Mouse (Mus musculus): Measurements from ENCODE around the gene Grin3a. TPM values are rescaled to one million over a fixed set of nuclear protein-coding genes. Genes with fewer than 3 reads are reported as not detected.
A peak's percentile ranks its signal among the peaks of the same experiment; 100 is the strongest.
"Not testable (repeated sequence)": the region's sequence is repeated elsewhere in the genome, so short reads cannot be mapped to it uniquely, and the experiment has no call there.

Gene Grin3a
- total RNA-seq, 2 experiments from 2014 or later = 0.62 to 0.64 TPM

DNA sequence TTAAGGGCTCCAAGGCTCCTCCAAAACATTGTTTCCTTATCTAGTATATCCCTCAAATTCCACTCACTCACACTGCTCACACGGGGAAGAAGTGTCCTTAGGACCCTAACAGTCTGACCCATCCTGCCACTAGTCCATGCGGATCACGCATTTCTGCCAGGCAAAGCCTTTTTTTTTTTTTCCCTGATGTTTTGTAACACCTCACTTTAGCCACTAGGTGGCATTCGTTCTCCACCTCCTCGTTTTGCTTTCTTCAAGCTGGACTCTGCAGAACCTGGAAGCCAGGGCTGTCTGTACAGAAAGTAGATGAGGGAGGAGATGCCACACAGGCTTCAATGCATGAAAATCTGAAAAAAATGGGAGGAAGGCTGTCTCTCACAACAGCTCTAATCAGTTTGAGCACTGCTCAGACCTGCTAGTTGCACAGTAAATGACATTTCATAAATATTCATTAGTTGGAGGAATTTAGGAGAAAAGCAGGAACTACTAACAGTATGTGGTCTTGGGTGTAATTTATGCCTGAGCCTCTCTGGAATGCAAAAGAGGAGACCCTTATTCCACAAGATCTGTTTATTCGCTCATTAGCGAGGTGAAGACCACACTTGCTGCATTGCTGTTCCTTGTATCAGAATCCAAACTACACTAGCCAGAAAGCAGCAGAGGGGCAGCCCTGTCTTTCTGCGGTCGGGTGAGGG lies 156.8 kb downstream of the Grin3a start:
- intact Hi-C loops (cut with DNase I; ENCODE audit: low total_unique reads) = no loop called here
- peak; percentile 12 for DNase-seq

DNA sequence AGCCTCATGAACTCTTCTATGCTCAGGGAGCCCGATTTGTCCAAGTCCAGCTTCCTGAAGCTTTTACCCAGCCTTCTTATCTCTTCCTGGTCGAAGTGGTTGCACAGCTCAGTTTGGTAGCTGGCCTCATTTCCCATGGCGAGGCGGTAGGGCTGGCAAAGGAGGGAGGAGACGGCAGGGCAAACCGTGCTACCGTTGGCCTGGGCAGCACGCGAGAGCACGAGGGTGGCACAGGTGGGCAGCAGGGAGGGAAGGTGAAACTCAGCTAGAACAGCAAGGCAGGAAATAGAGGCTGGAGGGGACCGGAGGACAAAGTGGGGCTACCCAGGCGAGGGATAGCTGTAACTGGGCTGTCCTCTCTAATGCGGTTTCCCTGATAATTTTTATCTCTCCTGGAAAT lies 163.7 kb downstream of the Grin3a start, which contains the start of gene Ppp3r2:
Gene Ppp3r2, minus strand, starts transcription at position 213 of the 400 bp plus-strand sequence.
- no peak for DNase-seq
- intact Hi-C loops (cut with DNase I; ENCODE audit: low total_unique reads) = no loop called here

DNA sequence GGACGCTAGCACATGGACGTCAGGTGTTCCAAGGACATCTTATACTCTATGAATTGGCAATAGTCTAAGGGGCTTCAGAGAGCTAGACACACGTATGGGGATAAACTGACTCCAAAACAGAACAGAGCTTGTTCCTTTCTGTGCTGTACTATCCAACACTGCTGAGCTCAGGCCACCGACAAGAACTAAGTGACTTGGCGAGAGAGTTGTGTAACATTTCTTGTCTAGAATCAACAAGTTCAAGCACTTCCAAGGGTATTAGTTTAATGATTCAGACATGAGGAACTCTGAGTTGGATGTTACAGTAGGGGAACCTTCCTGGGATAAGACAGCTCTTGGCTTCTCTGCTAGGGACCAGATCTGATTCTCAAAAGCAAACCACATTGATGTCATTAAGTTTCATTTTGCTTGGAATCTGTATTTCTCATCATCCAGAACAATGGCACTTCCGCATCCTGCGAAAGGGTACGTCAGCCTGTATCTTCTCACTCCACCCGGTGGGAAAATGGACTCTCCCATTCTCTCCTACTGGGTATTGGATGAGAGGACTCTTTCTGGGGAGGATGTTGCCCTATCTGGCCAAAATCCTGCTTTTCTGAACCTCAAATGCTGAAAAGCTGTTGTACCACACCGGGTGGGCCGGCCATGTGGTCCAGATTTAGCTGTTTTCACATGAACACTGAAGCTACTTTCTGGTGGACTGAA lies 165.2 kb downstream of the Grin3a start:
- no peak for DNase-seq
- intact Hi-C loops (cut with DNase I; ENCODE audit: low total_unique reads) = no loop called here

DNA sequence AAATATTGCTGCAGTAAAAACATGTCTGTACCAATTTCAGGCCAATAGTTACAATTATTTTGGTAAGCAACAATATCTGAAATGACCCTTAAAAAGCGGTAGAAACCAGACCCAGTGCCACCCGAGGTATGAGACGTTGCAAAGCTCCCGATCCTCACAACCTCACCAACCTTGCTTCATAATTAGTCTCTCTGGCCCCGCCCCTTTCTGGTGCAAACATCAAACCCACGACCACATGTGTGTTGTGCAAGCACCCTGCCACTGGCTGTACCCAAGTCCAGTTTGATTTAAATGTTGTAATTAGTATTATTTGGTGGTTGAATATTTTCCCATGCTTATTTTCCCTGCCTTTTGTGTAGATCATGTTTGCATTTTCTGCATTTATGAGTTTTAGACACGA lies 168.8 kb downstream of the Grin3a start:
- DNase-seq = no peak

GRCm38 (mm10) chr4:49676071-49676470 lies 169.5 kb downstream of the Grin3a start:
- intact Hi-C loops (cut with DNase I; ENCODE audit: low total_unique reads) = no loop called here
- no peak for DNase-seq

More for the DNA sequence above, 168.8 kb downstream of the Grin3a start:
- intact Hi-C loops (cut with DNase I; ENCODE audit: low total_unique reads) = no loop called here

GRCm38 (mm10) chr4:49664850-49665249 lies 180.7 kb downstream of the Grin3a start:
- DNase-seq = no peak
- intact Hi-C loops (cut with DNase I; ENCODE audit: low total_unique reads) = no loop called here

DNA sequence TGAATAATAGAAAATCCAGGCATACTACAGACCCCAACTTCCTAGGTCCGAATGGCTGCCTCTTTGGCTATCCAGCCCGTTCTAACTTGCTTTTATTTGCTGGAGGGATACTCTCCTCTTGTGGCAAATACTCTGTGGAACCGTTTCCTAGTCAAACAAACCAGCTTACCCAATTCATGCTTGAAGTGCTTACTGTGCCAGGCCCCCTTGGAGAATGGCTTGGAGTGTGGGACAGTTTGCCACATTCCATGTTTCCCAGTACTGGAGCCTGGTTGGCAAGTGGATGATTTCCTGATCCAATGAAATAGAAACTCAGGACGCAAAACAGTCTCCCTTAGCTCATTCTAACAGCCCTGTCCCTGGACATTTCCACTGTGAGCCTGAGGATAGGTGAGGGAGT lies 183.3 kb downstream of the Grin3a start:
- DNase-seq = no peak
- intact Hi-C loops (cut with DNase I; ENCODE audit: low total_unique reads) = no loop called here

- intact Hi-C loops (cut with DNase I; ENCODE audit: low total_unique reads) = no loop called here
- no peak for DNase-seq
Observed at GRCm38 (mm10) chr4:49661664-49662063, 183.9 kb downstream of the Grin3a start.

DNA sequence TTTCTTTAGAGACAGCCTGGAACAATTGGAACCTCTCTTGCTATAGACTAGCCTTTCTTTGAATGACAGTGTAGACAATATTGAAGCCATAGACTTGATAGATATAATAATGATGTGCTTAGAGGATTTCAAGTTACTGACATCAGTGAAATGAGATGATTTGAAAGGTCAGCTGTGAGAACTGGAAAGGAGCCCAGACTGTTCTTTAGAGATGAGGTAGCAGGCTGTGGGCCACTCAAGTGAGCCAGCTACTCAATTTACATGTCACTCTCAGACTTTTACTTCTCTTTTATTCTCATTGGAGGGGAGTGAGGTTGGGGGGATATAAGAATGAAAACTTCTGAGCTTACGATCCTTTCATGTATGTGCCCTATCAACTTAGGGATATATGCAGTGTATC lies 186.1 kb downstream of the Grin3a start:
- no peak for DNase-seq
- intact Hi-C loops (cut with DNase I; ENCODE audit: low total_unique reads) = no loop called here

DNA sequence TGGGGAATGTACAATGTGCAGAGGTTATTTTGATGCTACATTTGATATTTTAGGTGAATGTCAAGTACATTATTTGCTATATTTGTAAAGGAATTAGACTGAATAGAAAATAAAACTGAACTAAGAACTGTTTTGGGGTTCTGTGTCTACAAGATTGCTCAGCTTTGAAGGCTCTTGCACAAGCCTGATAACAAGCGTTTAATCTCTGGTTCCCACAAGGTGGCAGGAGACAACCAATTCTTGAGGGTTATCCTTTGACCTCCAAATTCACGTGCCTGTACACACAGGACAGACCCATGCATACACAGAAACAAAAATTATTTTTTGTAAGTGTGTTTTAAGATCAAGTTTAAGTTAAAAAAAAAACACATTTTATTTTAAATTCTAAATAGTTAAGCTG lies 205.6 kb downstream of the Grin3a start:
- DNase-seq = no peak
- intact Hi-C loops (cut with DNase I; ENCODE audit: low total_unique reads) = no loop called here

GRCm38 (mm10) chr4:49637821-49638220 lies 207.7 kb downstream of the Grin3a start:
- intact Hi-C loops (cut with DNase I; ENCODE audit: low total_unique reads) = no loop called here
- DNase-seq = no peak

DNA sequence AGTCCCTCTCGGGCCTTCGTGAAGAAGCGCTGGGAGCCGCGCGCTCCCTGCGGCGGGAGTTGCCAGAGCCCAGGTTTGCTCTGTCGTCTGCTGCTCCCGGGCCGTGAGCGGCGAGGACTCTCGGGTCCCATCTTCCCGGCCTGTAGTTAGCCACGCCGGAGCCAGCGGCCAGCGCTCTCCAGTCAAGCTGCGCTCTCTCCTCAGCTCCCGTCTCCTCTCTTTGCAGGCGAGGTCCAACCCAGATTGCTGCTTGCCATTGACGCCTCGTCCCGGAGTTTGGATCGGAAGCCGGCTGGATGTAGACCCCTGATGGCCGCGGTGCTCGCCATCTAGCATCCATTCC lies 213.4 kb downstream of the Grin3a start:
- intact Hi-C loops (cut with DNase I; ENCODE audit: low total_unique reads) = no loop called here
- DNase-seq = no peak

DNA sequence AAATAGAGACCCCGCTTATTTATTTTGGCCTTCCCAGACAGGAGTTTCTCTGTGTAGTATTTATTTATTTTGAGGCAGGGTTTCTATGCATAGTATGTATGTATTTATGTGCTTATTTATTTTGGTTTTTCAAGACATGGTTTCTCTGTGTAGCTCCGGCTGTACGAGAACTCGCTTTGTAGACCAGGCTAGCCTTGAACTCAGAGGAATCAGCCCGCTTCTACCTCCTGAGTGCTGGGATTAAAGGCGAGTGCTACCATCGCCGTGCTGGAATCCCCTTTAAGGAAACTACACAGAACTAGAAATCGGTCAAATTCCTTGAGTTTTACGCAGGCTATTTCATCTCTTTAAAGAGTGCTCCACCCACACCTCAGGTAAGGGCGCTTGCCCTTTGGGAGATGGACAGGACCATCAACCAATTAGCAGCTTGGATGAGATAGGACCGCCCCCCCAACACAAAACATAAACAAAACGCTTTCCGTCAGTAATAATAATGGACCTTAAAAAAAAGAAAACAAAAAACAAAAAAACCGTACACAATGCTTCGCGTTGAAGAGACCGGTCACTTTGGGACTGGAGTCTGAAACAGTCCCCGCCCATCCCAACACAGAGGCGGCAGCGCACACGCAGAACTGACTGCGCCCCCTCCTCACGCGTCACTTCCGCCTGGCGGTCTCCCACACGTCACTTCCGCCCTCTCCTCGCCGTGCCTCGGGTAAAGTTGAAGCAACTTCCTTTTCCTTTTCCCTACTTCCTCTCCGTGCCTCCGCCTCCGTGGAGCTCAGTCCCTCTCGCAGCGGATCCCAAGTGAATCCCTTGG lies 214.0 kb downstream of the Grin3a start, which contains the start of gene Rnf20:
Gene Rnf20, plus strand, starts transcription at position 688 of the 820 bp plus-strand sequence.
- peak; percentile 95 for DNase-seq
- intact Hi-C loops (cut with DNase I; ENCODE audit: low total_unique reads) = no loop called here

DNA sequence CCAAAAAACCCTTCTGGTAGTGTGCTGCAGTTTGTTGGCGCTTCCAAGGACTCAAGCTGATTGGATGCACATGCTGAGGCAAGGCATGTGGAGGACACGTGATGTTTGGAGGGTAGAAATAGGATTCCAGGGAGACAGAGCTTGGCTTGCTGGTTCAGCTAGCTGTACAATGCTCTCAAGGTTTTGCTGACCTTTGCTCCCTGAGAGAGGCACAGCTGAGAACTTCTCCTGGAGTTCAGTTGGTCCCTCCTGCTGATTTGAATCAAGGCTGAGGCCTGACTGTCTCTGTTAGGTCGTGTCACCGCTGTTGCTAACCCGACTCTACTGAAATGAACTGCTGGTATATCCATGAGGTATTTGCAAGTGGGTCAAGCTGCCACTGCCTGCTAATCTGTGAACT lies 216.6 kb downstream of the Grin3a start:
- intact Hi-C loops (cut with DNase I; ENCODE audit: low total_unique reads) = no loop called here

GRCm38 (mm10) chr4:49626973-49627372 lies 218.6 kb downstream of the Grin3a start:
- peak; percentile 57 for DNase-seq
- intact Hi-C loops (cut with DNase I; ENCODE audit: low total_unique reads) = loop anchor here (2.0 kb wide), 1 partner anchor 60 kb away; no protein-coding TSS in a partner anchor

More for the DNA sequence above, 216.6 kb downstream of the Grin3a start:
- no peak for DNase-seq

DNA sequence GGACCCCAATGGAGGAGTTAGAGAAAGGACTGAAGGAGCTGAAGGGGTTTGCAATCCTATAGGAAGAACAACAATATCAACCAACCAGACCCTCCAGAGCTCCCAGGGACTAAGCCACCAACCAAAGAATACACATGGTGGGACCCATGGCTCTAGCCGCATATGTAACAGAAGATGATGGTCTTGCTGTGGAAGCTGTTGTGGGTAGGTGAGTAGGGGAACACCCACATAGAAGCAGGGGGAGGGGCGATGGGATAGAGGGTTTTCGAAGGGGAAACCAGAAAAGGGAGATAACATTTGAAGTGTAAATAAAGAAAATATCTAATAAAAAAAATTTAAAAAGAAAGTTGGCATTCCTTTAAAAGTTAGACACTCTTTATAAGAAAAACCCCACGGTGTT lies 220.6 kb downstream of the Grin3a start:
- DNase-seq; intact Hi-C loops (cut with DNase I; ENCODE audit: low total_unique reads): not testable (repeated sequence)

- DNase-seq = no peak
- intact Hi-C loops (cut with DNase I; ENCODE audit: low total_unique reads) = no loop called here
Observed at GRCm38 (mm10) chr4:49623916-49624315, 221.6 kb downstream of the Grin3a start.

DNA sequence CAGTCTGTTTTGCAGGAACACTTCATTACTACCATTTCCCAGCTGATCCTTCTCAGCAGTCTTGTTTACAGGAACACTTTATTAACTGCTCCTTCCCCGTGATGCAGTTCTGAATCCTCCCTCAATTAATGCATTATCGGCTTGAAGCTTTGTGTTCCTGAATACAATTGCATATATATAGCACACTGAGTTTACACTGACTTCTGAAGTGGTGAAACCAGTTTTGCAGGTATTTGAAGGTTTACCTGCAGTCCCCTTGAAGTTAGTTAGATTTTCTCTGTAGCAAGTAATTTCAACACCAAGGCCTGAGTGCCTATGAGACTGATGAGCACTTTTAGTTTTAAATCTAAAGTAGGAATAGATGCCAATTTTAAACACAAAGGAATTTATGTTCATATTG lies 223.3 kb downstream of the Grin3a start:
- intact Hi-C loops (cut with DNase I; ENCODE audit: low total_unique reads) = no loop called here
- DNase-seq = no peak

- DNase-seq; intact Hi-C loops (cut with DNase I; ENCODE audit: low total_unique reads): not testable (repeated sequence)
Observed at GRCm38 (mm10) chr4:49619861-49620260, 225.7 kb downstream of the Grin3a start.

GRCm38 (mm10) chr4:49616924-49617323 lies 228.6 kb downstream of the Grin3a start:
- intact Hi-C loops (cut with DNase I; ENCODE audit: low total_unique reads) = no loop called here

More at GRCm38 (mm10) chr4:49616924-49617323, 228.6 kb downstream of the Grin3a start:
- DNase-seq = no peak
